Mouse (Mus musculus): Measurements from ENCODE around the gene B3gnt2. TPM values are rescaled to one million over a fixed set of nuclear protein-coding genes. Genes with fewer than 3 reads are reported as not detected.
"Not testable (repeated sequence)": the region's sequence is repeated elsewhere in the genome, so short reads cannot be mapped to it uniquely, and the experiment has no call there.

The B3gnt2 gene
- polyA plus RNA-seq, 1 experiment from 2014 or later, result 1.9 TPM

- no peak for ATAC-seq (ENCODE audit: low read depth)
- Histone ChIP-seq H3K27ac (ENCODE audit: low read depth, low read length) (no peak overlapping the region), H3K27me3 (ENCODE audit: control insufficient read depth, insufficient read depth, low read length) (no peaks in the 10 kb centered on the region), H3K4me3 (ENCODE audit: low read depth, low read length) (no peak overlapping the region), H3K9me3 (ENCODE audit: control insufficient read depth, low read length) (no peaks in the 10 kb centered on the region), H3K4me2 (ENCODE audit: low read depth, low read length) (no peak overlapping the region), H3K4me1 (ENCODE audit: control insufficient read depth, insufficient read depth, low read length) (no peaks in the 10 kb centered on the region), H3K36me3 (ENCODE audit: control insufficient read depth, insufficient read depth, low read length) (no peaks in the 10 kb centered on the region), H3K9ac (replicated peaks; ENCODE audit: low read depth, low read length) (no peak overlapping the region)
- 45% methylated on average over 7 of the region's 7 CpGs for WGBS
Observed at GRCm38 (mm10) chr11:22741998-22742626, 118.6 kb downstream of the B3gnt2 start.

- ATAC-seq (ENCODE audit: low read depth), result no peak
- Histone ChIP-seq H3K36me3 (ENCODE audit: control insufficient read depth, insufficient read depth, low read length) (no peaks in the 10 kb centered on the region), H3K4me2 (ENCODE audit: low read depth, low read length) (no peak overlapping the region), H3K9ac (replicated peaks; ENCODE audit: low read depth, low read length) (no peak overlapping the region), H3K9me3 (ENCODE audit: control insufficient read depth, low read length) (no peaks in the 10 kb centered on the region), H3K27me3 (ENCODE audit: control insufficient read depth, insufficient read depth, low read length) (no peaks in the 10 kb centered on the region), H3K27ac (ENCODE audit: low read depth, low read length) (no peak overlapping the region), H3K4me3 (ENCODE audit: low read depth, low read length) (no peak overlapping the region), H3K4me1 (ENCODE audit: control insufficient read depth, insufficient read depth, low read length) (no peaks in the 10 kb centered on the region)
- WGBS, result 68% methylated on average over 3 of the region's 3 CpGs
Observed at GRCm38 (mm10) chr11:22741436-22741835, 119.3 kb downstream of the B3gnt2 start.

- H3K4me3 ChIP-seq (ENCODE audit: low read depth, low read length), result no peak overlapping the region
- H3K4me2 ChIP-seq (ENCODE audit: low read depth, low read length), result no peak overlapping the region
- no peaks in the 10 kb centered on the region for H3K9me3 ChIP-seq (ENCODE audit: control insufficient read depth, low read length)
- no peak for ATAC-seq (ENCODE audit: low read depth)
- no peaks in the 10 kb centered on the region for H3K36me3 ChIP-seq (ENCODE audit: control insufficient read depth, insufficient read depth, low read length)
- no peak overlapping the region for H3K9ac ChIP-seq (replicated peaks; ENCODE audit: low read depth, low read length)
- no peak overlapping the region for H3K27ac ChIP-seq (ENCODE audit: low read depth, low read length)
- no peaks in the 10 kb centered on the region for H3K27me3 ChIP-seq (ENCODE audit: control insufficient read depth, insufficient read depth, low read length)
- no peaks in the 10 kb centered on the region for H3K4me1 ChIP-seq (ENCODE audit: control insufficient read depth, insufficient read depth, low read length)
- WGBS, result 76% methylated on average over 5 of the region's 5 CpGs
Observed at GRCm38 (mm10) chr11:22739497-22740288, 121.1 kb downstream of the B3gnt2 start.

- WGBS, result 84% methylated on average over 7 of the region's 7 CpGs
- no peaks in the 10 kb centered on the region for H3K27me3 ChIP-seq (ENCODE audit: control insufficient read depth, insufficient read depth, low read length)
- no peak overlapping the region for H3K4me3 ChIP-seq (ENCODE audit: low read depth, low read length)
- ATAC-seq (ENCODE audit: low read depth), result no peak
- H3K9me3 ChIP-seq (ENCODE audit: control insufficient read depth, low read length), result no peaks in the 10 kb centered on the region
- H3K9ac ChIP-seq (replicated peaks; ENCODE audit: low read depth, low read length), result no peak overlapping the region
- no peak overlapping the region for H3K27ac ChIP-seq (ENCODE audit: low read depth, low read length)
- H3K4me1 ChIP-seq (ENCODE audit: control insufficient read depth, insufficient read depth, low read length), result no peaks in the 10 kb centered on the region
- no peak overlapping the region for H3K4me2 ChIP-seq (ENCODE audit: low read depth, low read length)
- H3K36me3 ChIP-seq (ENCODE audit: control insufficient read depth, insufficient read depth, low read length), result no peaks in the 10 kb centered on the region
Observed at GRCm38 (mm10) chr11:22736521-22737225, 124.1 kb downstream of the B3gnt2 start.

GRCm38 (mm10) chr11:22735128-22735527 is 125.6 kb downstream of the B3gnt2 start:
- WGBS, result 63% methylated on average over 5 of the region's 5 CpGs
- H3K36me3 ChIP-seq (ENCODE audit: control insufficient read depth, insufficient read depth, low read length); H3K9ac ChIP-seq (replicated peaks; ENCODE audit: low read depth, low read length); ATAC-seq (ENCODE audit: low read depth); H3K27ac ChIP-seq (ENCODE audit: low read depth, low read length); H3K27me3 ChIP-seq (ENCODE audit: control insufficient read depth, insufficient read depth, low read length); H3K4me3 ChIP-seq (ENCODE audit: low read depth, low read length); H3K4me2 ChIP-seq (ENCODE audit: low read depth, low read length); H3K9me3 ChIP-seq (ENCODE audit: control insufficient read depth, low read length); H3K4me1 ChIP-seq (ENCODE audit: control insufficient read depth, insufficient read depth, low read length): not testable (repeated sequence)

- Histone ChIP-seq H3K27ac (ENCODE audit: low read depth, low read length) (no peak overlapping the region), H3K4me3 (ENCODE audit: low read depth, low read length) (no peak overlapping the region), H3K9ac (replicated peaks; ENCODE audit: low read depth, low read length) (no peak overlapping the region), H3K4me1 (ENCODE audit: control insufficient read depth, insufficient read depth, low read length) (no peaks in the 10 kb centered on the region), H3K9me3 (ENCODE audit: control insufficient read depth, low read length) (no peaks in the 10 kb centered on the region), H3K27me3 (ENCODE audit: control insufficient read depth, insufficient read depth, low read length) (no peaks in the 10 kb centered on the region), H3K36me3 (ENCODE audit: control insufficient read depth, insufficient read depth, low read length) (no peaks in the 10 kb centered on the region), H3K4me2 (ENCODE audit: low read depth, low read length) (no peak overlapping the region)
- ATAC-seq (ENCODE audit: low read depth), result no peak
- WGBS, result 96% methylated on average over 6 of the region's 6 CpGs
Observed at GRCm38 (mm10) chr11:22733936-22734335, 126.8 kb downstream of the B3gnt2 start.

- no peak for ATAC-seq (ENCODE audit: low read depth)
- no peaks in the 10 kb centered on the region for H3K27me3 ChIP-seq (ENCODE audit: control insufficient read depth, insufficient read depth, low read length)
- no peaks in the 10 kb centered on the region for H3K9me3 ChIP-seq (ENCODE audit: control insufficient read depth, low read length)
- 90% methylated on average over 4 of the region's 4 CpGs for WGBS
- no peak overlapping the region for H3K27ac ChIP-seq (ENCODE audit: low read depth, low read length)
- no peak overlapping the region for H3K9ac ChIP-seq (replicated peaks; ENCODE audit: low read depth, low read length)
- no peaks in the 10 kb centered on the region for H3K4me1 ChIP-seq (ENCODE audit: control insufficient read depth, insufficient read depth, low read length)
- H3K4me2 ChIP-seq (ENCODE audit: low read depth, low read length), result no peak overlapping the region
- H3K4me3 ChIP-seq (ENCODE audit: low read depth, low read length), result no peak overlapping the region
- no peaks in the 10 kb centered on the region for H3K36me3 ChIP-seq (ENCODE audit: control insufficient read depth, insufficient read depth, low read length)
Observed at GRCm38 (mm10) chr11:22732907-22733306, 127.9 kb downstream of the B3gnt2 start.

- Histone ChIP-seq H3K9me3 (ENCODE audit: control insufficient read depth, low read length) (no peaks in the 10 kb centered on the region), H3K4me1 (ENCODE audit: control insufficient read depth, insufficient read depth, low read length) (no peaks in the 10 kb centered on the region), H3K4me2 (ENCODE audit: low read depth, low read length) (no peak overlapping the region), H3K4me3 (ENCODE audit: low read depth, low read length) (no peak overlapping the region), H3K36me3 (ENCODE audit: control insufficient read depth, insufficient read depth, low read length) (no peaks in the 10 kb centered on the region), H3K27me3 (ENCODE audit: control insufficient read depth, insufficient read depth, low read length) (no peaks in the 10 kb centered on the region), H3K9ac (replicated peaks; ENCODE audit: low read depth, low read length) (no peak overlapping the region), H3K27ac (ENCODE audit: low read depth, low read length) (no peak overlapping the region)
- no peak for ATAC-seq (ENCODE audit: low read depth)
- WGBS, result 98% methylated on average over 2 of the region's 2 CpGs
Observed at GRCm38 (mm10) chr11:22723096-22723495, 137.7 kb downstream of the B3gnt2 start.

- H3K9ac ChIP-seq (replicated peaks; ENCODE audit: low read depth, low read length), result no peak overlapping the region
- ATAC-seq (ENCODE audit: low read depth), result no peak
- H3K4me1 ChIP-seq (ENCODE audit: control insufficient read depth, insufficient read depth, low read length), result no peaks in the 10 kb centered on the region
- no peaks in the 10 kb centered on the region for H3K36me3 ChIP-seq (ENCODE audit: control insufficient read depth, insufficient read depth, low read length)
- WGBS, result 75% methylated on average over 2 of the region's 2 CpGs
- no peak overlapping the region for H3K4me3 ChIP-seq (ENCODE audit: low read depth, low read length)
- no peak overlapping the region for H3K27ac ChIP-seq (ENCODE audit: low read depth, low read length)
- H3K9me3 ChIP-seq (ENCODE audit: control insufficient read depth, low read length), result no peaks in the 10 kb centered on the region
- no peaks in the 10 kb centered on the region for H3K27me3 ChIP-seq (ENCODE audit: control insufficient read depth, insufficient read depth, low read length)
- H3K4me2 ChIP-seq (ENCODE audit: low read depth, low read length), result no peak overlapping the region
Observed at GRCm38 (mm10) chr11:22720096-22720495, 140.7 kb downstream of the B3gnt2 start.
